Mouse (Mus musculus): Measurements from ENCODE around the gene Cbx4. TPM values are rescaled to one million over a fixed set of nuclear protein-coding genes. Genes with fewer than 3 reads are reported as not detected.
A peak's percentile ranks its signal among the peaks of the same experiment; 100 is the strongest.

Cbx4 gene
- polyA plus RNA-seq, 1 experiment from 2014 or later = 11.2 TPM

- H3K27me3 ChIP-seq (replicated peaks) = peaks cover 91% of the 10 kb centered on the region
Observed at GRCm38 (mm10) chr11:119050361-119050760, 35.7 kb downstream of the Cbx4 start.

GRCm38 (mm10) chr11:119048133-119048510, 37.9 kb downstream of the Cbx4 start:
- Histone ChIP-seq H3K4me2 (replicated peaks) (peak overlapping the region; percentile 61; the same call in 1 of the 2 replicates), H3K27ac (no peak overlapping the region), H3K4me1 (replicated peaks) (peaks cover 49% of the 10 kb centered on the region), H3K9me3 (no peaks in the 10 kb centered on the region), H3K36me3 (no peaks in the 10 kb centered on the region), H3K4me3 (replicated peaks) (no peak overlapping the region), H3K27me3 (replicated peaks) (peaks cover 93% of the 10 kb centered on the region), H3K9ac (no peak overlapping the region)
- no peak for ATAC-seq
- WGBS = 2% methylated on average over 13 of the region's 13 CpGs

More at GRCm38 (mm10) chr11:119050361-119050760, 35.7 kb downstream of the Cbx4 start:
- Histone ChIP-seq H3K9ac (no peak overlapping the region), H3K36me3 (no peaks in the 10 kb centered on the region), H3K27ac (no peak overlapping the region), H3K4me2 (replicated peaks) (no peak overlapping the region), H3K9me3 (no peaks in the 10 kb centered on the region), H3K4me1 (replicated peaks) (peaks cover 55% of the 10 kb centered on the region), H3K4me3 (replicated peaks) (no peak overlapping the region)
- 0 out of 2 replicates have a peak, but pooled peaks have one; percentile 4 for ATAC-seq
- 3% methylated on average over 2 of the region's 2 CpGs for WGBS

GRCm38 (mm10) chr11:119047261-119048132, 38.5 kb downstream of the Cbx4 start:
- peaks cover 95% of the 10 kb centered on the region for H3K27me3 ChIP-seq (replicated peaks)
- H3K36me3 ChIP-seq = no peaks in the 10 kb centered on the region
- WGBS = 1% methylated on average over 43 of the region's 43 CpGs
- peak overlapping the region; percentile 28 for H3K4me3 ChIP-seq (replicated peaks)
- no peak overlapping the region for H3K9ac ChIP-seq
- H3K9me3 ChIP-seq = no peaks in the 10 kb centered on the region
- peak overlapping the region; percentile 61 for H3K4me2 ChIP-seq (replicated peaks)
- no peak overlapping the region for H3K27ac ChIP-seq
- 0 out of 2 replicates have a peak, but pooled peaks have one; percentile 3 for ATAC-seq
- H3K4me1 ChIP-seq (replicated peaks) = peaks cover 49% of the 10 kb centered on the region

GRCm38 (mm10) chr11:119046601-119047245, 39.3 kb downstream of the Cbx4 start:
- peak overlapping the region; percentile 12; the same call in 1 of the 2 replicates for H3K9ac ChIP-seq

GRCm38 (mm10) chr11:119044551-119045337, 41.3 kb downstream of the Cbx4 start:
- Histone ChIP-seq H3K27me3 (replicated peaks) (peaks cover 78% of the 10 kb centered on the region), H3K9ac (no peak overlapping the region), H3K4me3 (replicated peaks) (no peak overlapping the region), H3K9me3 (no peaks in the 10 kb centered on the region), H3K4me2 (replicated peaks) (peak overlapping the region; percentile 34), H3K27ac (no peak overlapping the region), H3K36me3 (no peaks in the 10 kb centered on the region), H3K4me1 (replicated peaks) (peaks cover 60% of the 10 kb centered on the region)
- 3% methylated on average over 41 of the region's 41 CpGs for WGBS
- ATAC-seq = no peak

More at GRCm38 (mm10) chr11:119046601-119047245, 39.3 kb downstream of the Cbx4 start:
- peak overlapping the region; percentile 61 for H3K4me2 ChIP-seq (replicated peaks)
- H3K27me3 ChIP-seq (replicated peaks) = peaks cover 93% of the 10 kb centered on the region
- peaks cover 49% of the 10 kb centered on the region for H3K4me1 ChIP-seq (replicated peaks)
- no peaks in the 10 kb centered on the region for H3K9me3 ChIP-seq
- peak; percentile 46 for ATAC-seq
- H3K4me3 ChIP-seq (replicated peaks) = peak overlapping the region; percentile 28
- WGBS = 1% methylated on average over 39 of the region's 39 CpGs
- H3K36me3 ChIP-seq = no peaks in the 10 kb centered on the region
- H3K27ac ChIP-seq = no peak overlapping the region

- H3K36me3 ChIP-seq = 0 out of 2 replicates have a peak, but pooled peaks cover 2% of the 10 kb centered on the region
- peaks cover 66% of the 10 kb centered on the region for H3K4me1 ChIP-seq (replicated peaks)
- no peak overlapping the region for H3K27ac ChIP-seq
- H3K4me3 ChIP-seq (replicated peaks) = no peak overlapping the region
- H3K27me3 ChIP-seq (replicated peaks) = peaks cover 75% of the 10 kb centered on the region
- H3K9me3 ChIP-seq = no peaks in the 10 kb centered on the region
- H3K4me2 ChIP-seq (replicated peaks) = no peak overlapping the region; the same call in 1 of the 2 replicates
- no peak for ATAC-seq
- 8% methylated on average over 9 of the region's 10 CpGs for WGBS
- H3K9ac ChIP-seq = no peak overlapping the region
Observed at GRCm38 (mm10) chr11:119043761-119044550, 42.1 kb downstream of the Cbx4 start.

GRCm38 (mm10) chr11:119043273-119043540, 42.8 kb downstream of the Cbx4 start:
- WGBS = 10% methylated on average over 4 of the region's 4 CpGs
- Histone ChIP-seq H3K4me1 (replicated peaks) (peaks cover 71% of the 10 kb centered on the region), H3K9me3 (no peaks in the 10 kb centered on the region), H3K9ac (no peak overlapping the region), H3K4me2 (replicated peaks) (no peak overlapping the region), H3K4me3 (replicated peaks) (no peak overlapping the region), H3K36me3 (0 out of 2 replicates have a peak, but pooled peaks cover 8% of the 10 kb centered on the region), H3K27ac (no peak overlapping the region), H3K27me3 (replicated peaks) (peaks cover 75% of the 10 kb centered on the region)
- no peak for ATAC-seq

- H3K9ac ChIP-seq = no peak overlapping the region
- no peak for ATAC-seq
- 1% methylated on average over 52 of the region's 52 CpGs for WGBS
Observed at GRCm38 (mm10) chr11:119042466-119043272, 43.4 kb downstream of the Cbx4 start.

GRCm38 (mm10) chr11:119041750-119042465, 44.1 kb downstream of the Cbx4 start:
- H3K4me3 ChIP-seq (replicated peaks) = peak overlapping the region; percentile 58
- 0 out of 2 replicates have a peak, but pooled peaks cover 8% of the 10 kb centered on the region for H3K36me3 ChIP-seq
- peaks cover 75% of the 10 kb centered on the region for H3K27me3 ChIP-seq (replicated peaks)
- peak overlapping the region; percentile 97 for H3K4me2 ChIP-seq (replicated peaks)
- no peak for ATAC-seq
- H3K4me1 ChIP-seq (replicated peaks) = peaks cover 70% of the 10 kb centered on the region
- no peaks in the 10 kb centered on the region for H3K9me3 ChIP-seq
- 1% methylated on average over 30 of the region's 31 CpGs for WGBS
- peak overlapping the region; percentile 63; the same call in 1 of the 2 replicates for H3K9ac ChIP-seq
- H3K27ac ChIP-seq = no peak overlapping the region

More at GRCm38 (mm10) chr11:119042466-119043272, 43.4 kb downstream of the Cbx4 start:
- Histone ChIP-seq H3K4me3 (replicated peaks) (peak overlapping the region; percentile 58), H3K4me2 (replicated peaks) (peak overlapping the region; percentile 97), H3K36me3 (0 out of 2 replicates have a peak, but pooled peaks cover 8% of the 10 kb centered on the region), H3K27ac (no peak overlapping the region), H3K4me1 (replicated peaks) (peaks cover 70% of the 10 kb centered on the region), H3K9me3 (no peaks in the 10 kb centered on the region), H3K27me3 (replicated peaks) (peaks cover 74% of the 10 kb centered on the region)

GRCm38 (mm10) chr11:119041325-119041716, 44.7 kb downstream of the Cbx4 start:
- H3K4me3 ChIP-seq (replicated peaks) = peak overlapping the region; percentile 58
- under 1% methylated on average over 31 of the region's 31 CpGs for WGBS
- no peak overlapping the region for H3K27ac ChIP-seq
- H3K4me2 ChIP-seq (replicated peaks) = peak overlapping the region; percentile 97
- 0 out of 2 replicates have a peak, but pooled peaks cover 8% of the 10 kb centered on the region for H3K36me3 ChIP-seq
- peak overlapping the region; percentile 63 for H3K9ac ChIP-seq
- peaks cover 71% of the 10 kb centered on the region for H3K27me3 ChIP-seq (replicated peaks)
- peak; percentile 56 for ATAC-seq
- H3K9me3 ChIP-seq = no peaks in the 10 kb centered on the region
- peaks cover 68% of the 10 kb centered on the region for H3K4me1 ChIP-seq (replicated peaks)

Measured in intestine, embryonic 15.5 days (tissue).